Mouse (Mus musculus) forebrain, embryonic 15.5 days (tissue): ENCODE measurements around the gene Tspan2. TPM values are rescaled to one million over a fixed set of nuclear protein-coding genes. Genes with fewer than 3 reads are reported as not detected.

ENCODE experiments used
- ATAC-seq: fragments of 200-750 bp; cut with Nextera tagmentation; replicated peaks from 2 replicates; pipeline ENCODE4 v1.8.0; 2017; ENCODE audit warnings: mild to moderate bottlenecking, moderate TSS enrichment, moderate library complexity
- H3K27ac ChIP-seq: fragments of 300-500 bp; sonication (generic); replicated peaks from 2 replicates; pipeline ENCODE4 v1.5.1; 2015; ENCODE audit warnings: mild to moderate bottlenecking, inconsistent platforms
- H3K27me3 ChIP-seq: fragments of 300-500 bp; sonication (generic); 2 replicates; pipeline ENCODE4 v1.6.1; 2015; ENCODE audit warnings: inconsistent platforms
- H3K36me3 ChIP-seq: fragments of 300-500 bp; sonication (generic); 2 replicates; pipeline ENCODE4 v1.6.1; 2015; ENCODE audit warnings: mild to moderate bottlenecking, inconsistent platforms
- H3K4me1 ChIP-seq: fragments of 300-500 bp; sonication (generic); 2 replicates; pipeline ENCODE4 v1.6.1; 2015; ENCODE audit warnings: inconsistent platforms
- H3K4me2 ChIP-seq: fragments of 300-500 bp; sonication (generic); replicated peaks from 2 replicates; pipeline ENCODE4 v1.6.1; 2015; ENCODE audit warnings: mild to moderate bottlenecking, inconsistent platforms
- H3K4me3 ChIP-seq: fragments of 300-500 bp; sonication (generic); 2 replicates; pipeline ENCODE4 v1.5.1; 2015; ENCODE audit warnings: mild to moderate bottlenecking, inconsistent platforms
- H3K9ac ChIP-seq: fragments of 300-500 bp; sonication (generic); replicated peaks from 2 replicates; pipeline ENCODE4 v1.6.1; 2015; ENCODE audit warnings: mild to moderate bottlenecking, inconsistent platforms
- H3K9me3 ChIP-seq: fragments of 300-500 bp; sonication (generic); 2 replicates; pipeline ENCODE4 v1.6.1; 2016; ENCODE audit warnings: inconsistent platforms
- WGBS: fragments of 180-500 bp; shearing (Covaris S2); methylation state at CpG from one replicate; pipeline ENCODE4 v1.1.7; 2015; ENCODE audit warnings: mixed read lengths; 5-methylcytosine and 5-hydroxymethylcytosine counted together
- polyA plus RNA-seq: library from polyadenylated mRNA; unstranded; fragments of >200 nt; fragmentation: Nextera tagmentation; extraction: Ambion mirVana; gene quantifications from 2 replicates; pipeline ENCODE4 v1.2.1, GENCODE M21; 2015

Tspan2 gene
- polyA plus RNA-seq, 1 experiment from 2014 or later, result 7.5 TPM

DNA sequence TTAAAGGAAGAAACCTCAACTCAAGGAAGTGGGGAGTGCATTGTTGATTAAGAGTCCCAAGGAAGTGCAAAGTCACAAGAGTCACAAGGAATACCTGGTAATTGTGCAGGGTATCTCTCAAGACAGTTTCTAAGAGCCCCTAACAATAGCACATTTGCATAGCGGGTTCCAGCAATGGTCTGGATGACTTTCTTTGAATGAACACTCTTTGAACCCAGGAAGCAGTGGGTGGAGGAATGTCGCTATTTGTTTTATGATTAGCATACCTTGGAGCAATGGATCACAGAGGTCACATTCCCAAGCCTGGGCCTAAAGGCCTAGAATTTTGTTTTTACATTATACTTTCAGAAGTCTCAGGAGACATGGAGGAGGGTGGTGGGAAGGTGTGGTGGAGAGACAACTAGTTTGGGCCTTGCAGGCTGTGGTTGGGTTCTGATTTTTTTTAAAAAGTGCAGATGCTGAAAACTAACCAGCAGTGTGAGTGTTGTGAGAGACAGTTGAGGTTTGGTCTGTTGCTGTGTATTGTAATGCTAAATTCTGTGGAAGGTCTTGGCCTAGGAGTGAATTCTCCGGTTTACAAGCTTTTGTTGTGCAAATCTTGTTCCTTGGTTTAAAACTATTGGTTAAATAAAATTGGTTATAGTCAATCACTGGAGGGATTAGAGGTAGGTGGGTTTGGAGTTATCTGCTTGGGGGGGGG lies 16.6 kb upstream of the Tspan2 start:
- H3K9ac ChIP-seq, result no peak overlapping the region
- ATAC-seq, result no peak
- 60% methylated on average over 3 of the region's 3 CpGs for WGBS

GRCm38 (mm10) chr3:102723154-102723553 lies 11.2 kb upstream of the Tspan2 start:
- no peak for ATAC-seq
- H3K4me1 ChIP-seq, result no peaks in the 10 kb centered on the region
- no peaks in the 10 kb centered on the region for H3K27me3 ChIP-seq
- no peaks in the 10 kb centered on the region for H3K36me3 ChIP-seq
- H3K9ac ChIP-seq, result no peak overlapping the region
- no peak overlapping the region for H3K4me3 ChIP-seq
- H3K9me3 ChIP-seq, result no peaks in the 10 kb centered on the region
- H3K4me2 ChIP-seq, result no peak overlapping the region
- 66% methylated on average over 4 of the region's 4 CpGs for WGBS
- H3K27ac ChIP-seq, result no peak overlapping the region

More for the DNA sequence above, 16.6 kb upstream of the Tspan2 start:
- H3K4me2 ChIP-seq, result no peak overlapping the region
- no peaks in the 10 kb centered on the region for H3K4me1 ChIP-seq
- H3K36me3 ChIP-seq, result no peaks in the 10 kb centered on the region
- H3K4me3 ChIP-seq, result no peak overlapping the region
- H3K27me3 ChIP-seq, result no peaks in the 10 kb centered on the region
- H3K27ac ChIP-seq, result no peak overlapping the region
- no peaks in the 10 kb centered on the region for H3K9me3 ChIP-seq

GRCm38 (mm10) chr3:102723841-102724570 lies 10.3 kb upstream of the Tspan2 start:
- no peaks in the 10 kb centered on the region for H3K36me3 ChIP-seq
- no peak overlapping the region for H3K27ac ChIP-seq
- H3K27me3 ChIP-seq, result no peaks in the 10 kb centered on the region
- H3K4me1 ChIP-seq, result no peaks in the 10 kb centered on the region
- H3K9me3 ChIP-seq, result no peaks in the 10 kb centered on the region
- WGBS, result 66% methylated on average over 6 of the region's 6 CpGs
- H3K4me2 ChIP-seq, result no peak overlapping the region
- H3K9ac ChIP-seq, result no peak overlapping the region
- ATAC-seq, result no peak
- no peak overlapping the region for H3K4me3 ChIP-seq

- 76% methylated on average over 7 of the region's 7 CpGs for WGBS
- Histone ChIP-seq H3K9ac (no peak overlapping the region), H3K36me3 (no peaks in the 10 kb centered on the region), H3K27ac (no peak overlapping the region), H3K4me1 (no peaks in the 10 kb centered on the region), H3K4me3 (no peak overlapping the region), H3K9me3 (no peaks in the 10 kb centered on the region), H3K27me3 (no peaks in the 10 kb centered on the region), H3K4me2 (no peak overlapping the region)
- no peak for ATAC-seq
These were observed 9.4 kb upstream of the Tspan2 start for GRCm38 (mm10) chr3:102724798-102725459.

- no peaks in the 10 kb centered on the region for H3K36me3 ChIP-seq
- H3K27me3 ChIP-seq, result no peaks in the 10 kb centered on the region
- H3K4me1 ChIP-seq, result peaks cover 4% of the 10 kb centered on the region
- no peak overlapping the region for H3K4me2 ChIP-seq
- H3K4me3 ChIP-seq, result no peak overlapping the region
- no peak overlapping the region for H3K27ac ChIP-seq
- H3K9me3 ChIP-seq, result no peaks in the 10 kb centered on the region
- H3K9ac ChIP-seq, result no peak overlapping the region
- ATAC-seq, result no peak
- 64% methylated on average over 5 of the region's 5 CpGs for WGBS
These were observed 4.9 kb upstream of the Tspan2 start for GRCm38 (mm10) chr3:102729416-102729815.

DNA sequence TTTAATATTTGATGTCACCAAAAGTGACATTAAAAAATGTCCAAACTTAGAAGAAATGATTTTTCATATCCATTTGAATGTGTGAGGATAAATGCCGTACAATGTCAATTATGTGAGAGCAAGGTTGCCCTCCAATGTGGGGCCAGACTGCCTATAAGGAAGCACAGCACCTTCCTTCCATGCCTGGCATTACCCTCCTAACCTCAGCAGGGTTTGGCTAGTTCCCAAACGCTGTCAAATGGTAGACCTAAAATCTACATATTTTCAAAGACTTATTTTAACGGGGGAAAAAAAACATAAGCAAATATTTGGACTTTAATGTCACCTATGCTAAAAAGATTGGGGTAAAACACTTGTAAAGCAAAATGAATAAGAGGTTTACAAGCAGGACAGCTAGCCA lies 3.2 kb upstream of the Tspan2 start:
- Histone ChIP-seq H3K27ac (no peak overlapping the region), H3K4me2 (no peak overlapping the region), H3K4me1 (peaks cover 11% of the 10 kb centered on the region), H3K36me3 (no peaks in the 10 kb centered on the region), H3K9ac (no peak overlapping the region), H3K27me3 (no peaks in the 10 kb centered on the region), H3K4me3 (no peak overlapping the region), H3K9me3 (no peaks in the 10 kb centered on the region)
- no peak for ATAC-seq
- WGBS, result 64% methylated on average over 3 of the region's 3 CpGs

DNA sequence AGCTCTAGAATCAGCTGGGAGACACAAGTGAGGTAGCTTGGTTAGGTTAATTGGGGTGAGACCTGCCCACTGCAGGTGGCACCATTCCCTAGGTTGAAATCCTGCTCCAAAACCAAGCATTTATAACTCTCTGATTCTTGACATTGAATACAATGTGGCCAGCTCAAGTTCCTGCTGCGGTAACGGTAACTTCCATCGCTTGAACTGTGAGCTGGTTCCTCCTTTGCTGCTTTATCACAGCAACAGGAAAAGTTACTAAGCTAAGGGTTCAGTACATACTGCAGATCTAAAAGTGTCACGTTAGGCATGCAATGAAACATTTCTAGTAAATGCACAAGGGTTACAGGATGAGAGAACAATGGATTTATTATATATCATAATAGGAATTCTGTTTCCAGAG lies 1.7 kb upstream of the Tspan2 start:
- WGBS, result 89% methylated on average over 4 of the region's 4 CpGs
- H3K4me1 ChIP-seq, result peaks cover 19% of the 10 kb centered on the region
- no peak overlapping the region for H3K4me2 ChIP-seq

DNA sequence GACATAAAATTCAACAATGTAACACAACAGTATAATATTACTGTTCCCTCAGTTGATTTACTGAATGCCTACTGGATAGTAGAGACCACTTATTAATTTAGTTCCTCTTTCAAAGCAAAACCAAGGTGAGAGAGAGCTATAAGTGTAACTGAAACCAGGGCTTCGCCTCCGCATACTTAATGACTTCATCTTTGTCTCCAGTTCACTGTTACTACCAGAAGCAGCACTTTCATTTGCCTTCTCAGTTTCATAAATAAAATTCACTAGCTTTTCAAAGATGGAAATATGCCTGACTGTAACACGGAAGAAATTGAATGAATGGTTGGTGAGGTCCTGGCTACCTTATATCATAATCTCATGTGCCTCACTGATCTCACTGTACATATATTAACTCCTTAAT lies 1.3 kb upstream of the Tspan2 start:
- no peak overlapping the region for H3K9ac ChIP-seq
- no peaks in the 10 kb centered on the region for H3K36me3 ChIP-seq
- peaks cover 19% of the 10 kb centered on the region for H3K4me1 ChIP-seq
- WGBS, result 96% methylated on average over 3 of the region's 3 CpGs
- H3K9me3 ChIP-seq, result no peaks in the 10 kb centered on the region
- no peak overlapping the region for H3K4me2 ChIP-seq
- H3K4me3 ChIP-seq, result no peak overlapping the region
- no peaks in the 10 kb centered on the region for H3K27me3 ChIP-seq
- ATAC-seq, result no peak
- no peak overlapping the region for H3K27ac ChIP-seq

More for the DNA sequence above, 1.7 kb upstream of the Tspan2 start:
- no peaks in the 10 kb centered on the region for H3K27me3 ChIP-seq
- H3K9ac ChIP-seq, result no peak overlapping the region
- no peaks in the 10 kb centered on the region for H3K9me3 ChIP-seq
- no peak overlapping the region for H3K4me3 ChIP-seq
- ATAC-seq, result no peak
- H3K27ac ChIP-seq, result no peak overlapping the region
- no peaks in the 10 kb centered on the region for H3K36me3 ChIP-seq

- WGBS, result 27% methylated on average over 6 of the region's 6 CpGs
- peaks cover 19% of the 10 kb centered on the region for H3K4me1 ChIP-seq
- peak overlapping the region; percentile 68 for H3K9ac ChIP-seq
- H3K27ac ChIP-seq, result peak overlapping the region; percentile 36
- ATAC-seq, result peak; percentile 2
- no peaks in the 10 kb centered on the region for H3K36me3 ChIP-seq
- H3K4me3 ChIP-seq, result peak overlapping the region; percentile 72
- H3K27me3 ChIP-seq, result no peaks in the 10 kb centered on the region
- no peaks in the 10 kb centered on the region for H3K9me3 ChIP-seq
- H3K4me2 ChIP-seq, result peak overlapping the region; percentile 81
These were observed 405 bp upstream of the Tspan2 start for GRCm38 (mm10) chr3:102733936-102734312.

GRCm38 (mm10) chr3:102735031-102735558 lies 766 bp downstream of the Tspan2 start:
- H3K4me2 ChIP-seq, result peak overlapping the region; percentile 81
- peak overlapping the region; percentile 72 for H3K4me3 ChIP-seq
- 1% methylated on average over 33 of the region's 33 CpGs for WGBS
- no peaks in the 10 kb centered on the region for H3K27me3 ChIP-seq
- no peaks in the 10 kb centered on the region for H3K9me3 ChIP-seq
- H3K27ac ChIP-seq, result peak overlapping the region; percentile 44; the same call in 1 of the 2 replicates
- H3K9ac ChIP-seq, result peak overlapping the region; percentile 68
- H3K4me1 ChIP-seq, result peaks cover 19% of the 10 kb centered on the region
- no peaks in the 10 kb centered on the region for H3K36me3 ChIP-seq
- ATAC-seq, result peak; percentile 80

DNA sequence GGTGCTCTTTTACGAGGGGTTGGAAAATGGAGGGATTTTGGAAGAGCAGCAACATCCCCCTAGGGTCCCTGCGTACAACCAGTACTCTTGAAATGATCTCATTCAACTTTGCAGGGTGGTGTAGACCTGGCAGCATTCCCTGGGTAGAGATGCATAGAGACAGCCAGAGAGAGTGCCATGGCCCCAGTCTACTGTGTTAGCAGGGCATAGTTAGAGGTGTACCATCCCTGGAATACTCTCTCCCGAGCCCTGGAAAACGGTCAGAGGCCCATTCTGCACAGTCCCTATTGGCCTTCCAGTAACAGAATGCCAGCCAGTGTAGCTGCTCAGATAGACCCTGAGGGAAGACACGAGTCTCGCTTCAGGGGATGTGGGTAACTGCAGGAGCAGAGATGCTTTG lies 1.3 kb downstream of the Tspan2 start:
- H3K27ac ChIP-seq, result no peak overlapping the region

DNA sequence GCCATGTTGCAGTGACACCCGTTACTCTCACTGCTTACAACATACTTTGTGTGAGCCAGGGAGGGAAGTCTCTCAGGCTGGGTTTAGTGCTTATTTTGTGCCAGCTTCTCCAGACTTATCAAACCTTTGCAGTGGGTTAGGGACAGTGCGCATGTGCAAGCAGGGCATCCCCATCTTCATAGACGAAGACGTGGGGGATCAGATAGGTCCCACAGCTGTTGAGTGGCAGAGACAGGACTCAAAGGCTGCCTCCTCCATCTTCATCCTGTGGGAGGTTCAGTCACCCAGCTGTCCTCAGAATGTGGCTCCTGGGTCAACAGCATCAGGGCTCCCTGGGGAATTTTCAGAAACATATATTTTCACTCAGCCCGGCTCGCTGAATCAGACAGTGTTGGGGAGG lies 2.1 kb downstream of the Tspan2 start:
- no peaks in the 10 kb centered on the region for H3K27me3 ChIP-seq
- no peak overlapping the region for H3K27ac ChIP-seq
- WGBS, result 84% methylated on average over 6 of the region's 6 CpGs
- no peak overlapping the region for H3K4me2 ChIP-seq
- H3K9ac ChIP-seq, result no peak overlapping the region
- no peak overlapping the region for H3K4me3 ChIP-seq
- no peak for ATAC-seq
- no peaks in the 10 kb centered on the region for H3K36me3 ChIP-seq
- H3K4me1 ChIP-seq, result peaks cover 19% of the 10 kb centered on the region
- H3K9me3 ChIP-seq, result no peaks in the 10 kb centered on the region

More for the DNA sequence above, 1.3 kb downstream of the Tspan2 start:
- Histone ChIP-seq H3K9me3 (no peaks in the 10 kb centered on the region), H3K36me3 (no peaks in the 10 kb centered on the region), H3K27me3 (no peaks in the 10 kb centered on the region), H3K4me1 (peaks cover 19% of the 10 kb centered on the region), H3K4me3 (peak overlapping the region; percentile 72), H3K9ac (peak overlapping the region; percentile 68), H3K4me2 (peak overlapping the region; percentile 81)
- 43% methylated on average over 6 of the region's 6 CpGs for WGBS
- peak; percentile 23; the same call in 1 of the 2 replicates for ATAC-seq
